9 mouse cellular contexts compared by ENCODE assay signal in genomic region chr2:148478141-148478701, GRCm38 (mm10). TPM values are rescaled to one million over a fixed set of nuclear protein-coding genes. Genes with fewer than 3 reads are reported as not detected.
DNase-seq lines count a peak whose midpoint lies in the region; ATAC-seq lines count a peak whose summit lies in the region.
"Had no signal": no experiment of that assay in that cellular context is flagged by ENCODE, and none has a peak within 500 bp of the region (broad histone marks: within the 10 kb centered on the region; RNA-seq: fewer than 3 reads in every experiment).

No protein-coding gene starts in this region.

- H3K9me3 ChIP-seq in forebrain, embryonic 10.5 days, result no peaks in the 10 kb centered on the region
- H3K9me3 ChIP-seq in forebrain, embryonic 15.5 days, result no peaks in the 10 kb centered on the region
- H3K9me3 ChIP-seq in intestine, embryonic 15.5 days, result no peaks in the 10 kb centered on the region
- H3K9me3 ChIP-seq: embryonic facial prominence, embryonic 15.5 days had no signal

- no peak; the same call in 1 of the 2 replicates for ATAC-seq in forebrain, embryonic 15.5 days (replicated peaks)
- ATAC-seq in granulocyte monocyte progenitor cell, adult 5-6 weeks (replicated peaks; ENCODE audit: poor library complexity, severe bottlenecking), result peak; percentile 82
- ATAC-seq in intestine, embryonic 15.5 days, result peak; percentile 78

- WGBS in forebrain, embryonic 10.5 days, result 39% methylated on average over 3 of the region's 3 CpGs
- WGBS in forebrain, embryonic 15.5 days, result 26% methylated on average over 3 of the region's 3 CpGs
- 38% methylated on average over 3 of the region's 3 CpGs for WGBS in intestine, embryonic 15.5 days

- peak; percentile 35 for DNase-seq in forebrain, embryonic 10.5 days (ENCODE audit: extremely low spot score, low spot score)
- DNase-seq in brain, embryonic 18.5 days (ENCODE audit: low read depth, low spot score), result peak; percentile 4
- DNase-seq in lung, postnatal 36 days, result peak; percentile 91
- DNase-seq in cerebellum, postnatal 36 days, result no peak
- no peak for DNase-seq in ovary, postnatal 36 days (ENCODE audit: low spot score)

- no peaks in the 10 kb centered on the region for H3K27me3 ChIP-seq in forebrain, embryonic 10.5 days (ENCODE audit: poor library complexity, severe bottlenecking)
- H3K27me3 ChIP-seq in forebrain, embryonic 15.5 days, result no peaks in the 10 kb centered on the region
- no peaks in the 10 kb centered on the region for H3K27me3 ChIP-seq in intestine, embryonic 15.5 days (replicated peaks)
- H3K27me3 ChIP-seq: embryonic facial prominence, embryonic 15.5 days had no signal

- no peak overlapping the region for H3K9ac ChIP-seq in forebrain, embryonic 15.5 days (replicated peaks)
- H3K9ac ChIP-seq in intestine, embryonic 15.5 days, result no peak overlapping the region
- H3K9ac ChIP-seq: embryonic facial prominence, embryonic 15.5 days had no signal

- no peak overlapping the region for H3K4me2 ChIP-seq in forebrain, embryonic 15.5 days (replicated peaks)
- no peak overlapping the region for H3K4me2 ChIP-seq in intestine, embryonic 15.5 days (replicated peaks)
- H3K4me2 ChIP-seq: embryonic facial prominence, embryonic 15.5 days had no signal

- no peak overlapping the region for H3K4me3 ChIP-seq in forebrain, embryonic 10.5 days
- no peak overlapping the region for H3K4me3 ChIP-seq in forebrain, embryonic 15.5 days
- no peak overlapping the region for H3K4me3 ChIP-seq in intestine, embryonic 15.5 days (replicated peaks)
- H3K4me3 ChIP-seq: embryonic facial prominence, embryonic 15.5 days had no signal

- no peaks in the 10 kb centered on the region for H3K36me3 ChIP-seq in forebrain, embryonic 10.5 days (replicated peaks)
- no peaks in the 10 kb centered on the region for H3K36me3 ChIP-seq in forebrain, embryonic 15.5 days
- H3K36me3 ChIP-seq in intestine, embryonic 15.5 days, result no peaks in the 10 kb centered on the region
- H3K36me3 ChIP-seq: embryonic facial prominence, embryonic 15.5 days had no signal

- H3K27ac ChIP-seq in forebrain, embryonic 10.5 days, result no peak overlapping the region; the same call in 1 of the 2 replicates
- no peak overlapping the region for H3K27ac ChIP-seq in forebrain, embryonic 15.5 days (replicated peaks)
- H3K27ac ChIP-seq in intestine, embryonic 15.5 days, result no peak overlapping the region
- H3K27ac ChIP-seq: embryonic facial prominence, embryonic 15.5 days had no signal

- peaks cover 9% of the 10 kb centered on the region for H3K4me1 ChIP-seq in forebrain, embryonic 10.5 days
- no peaks in the 10 kb centered on the region for H3K4me1 ChIP-seq in forebrain, embryonic 15.5 days
- no peaks in the 10 kb centered on the region for H3K4me1 ChIP-seq in intestine, embryonic 15.5 days (replicated peaks)
- H3K4me1 ChIP-seq: embryonic facial prominence, embryonic 15.5 days had no signal

RNA-seq across cellular contexts. Expression of gene Cd93, which starts 34.9 kb away (rescaled TPM):
- polyA plus RNA-seq in forebrain, embryonic 10.5 days (2016; fragmentation: Nextera tagmentation; extraction: Ambion mirVana), result 5.0 and 5.1 TPM in 2 replicates
- 6.2 and 6.5 TPM in 2 replicates for polyA plus RNA-seq in forebrain, embryonic 15.5 days (2015; fragmentation: Nextera tagmentation; extraction: Ambion mirVana)
- total RNA-seq in granulocyte monocyte progenitor cell, adult 5-6 weeks (2014; fragmentation: Nextera tagmentation), result 148 and 150 TPM in 2 replicates
- 145 TPM in 2 replicates for total RNA-seq in granulocyte monocyte progenitor cell, adult 5-6 weeks (2017)
- 9.5 and 10.3 TPM in 2 replicates for polyA plus RNA-seq in intestine, embryonic 15.5 days (2015; fragmentation: Nextera tagmentation; extraction: Ambion mirVana)

Comparison
In these comparisons a context has a peak if more than half of its experiments do, and no peak if none do; other contexts are left out.
1. DNase-seq: peak in forebrain, embryonic 10.5 days (single experiment), brain, embryonic 18.5 days (single experiment) and lung, postnatal 36 days (single experiment); none in cerebellum, postnatal 36 days (0 of 2) and ovary, postnatal 36 days (single experiment).